Mouse (Mus musculus) c-Kit-positive CD71-negative TER-119-negative erythroid progenitor cells, embryonic 14.5 days (primary cell): ENCODE data around the gene Papss2.

ENCODE experiments used
- DNase-seq: peaks from one replicate; pipeline ENCODE4 v3.0.0-alpha.2; 2013; ENCODE audit warnings: low read depth

The Papss2 gene

GRCm38 (mm10) chr19:32711761-32712541 is 116.4 kb downstream of the Papss2 start:
- DNase-seq: peak; percentile 73

- DNase-seq: peak; percentile 81
Measured at GRCm38 (mm10) chr19:32712588-32713042, 117.0 kb downstream of the Papss2 start.

- no peak for DNase-seq
Measured at GRCm38 (mm10) chr19:32713471-32713870, 117.9 kb downstream of the Papss2 start.

- peak; percentile 44 for DNase-seq
Measured at GRCm38 (mm10) chr19:32715201-32715600, 119.6 kb downstream of the Papss2 start.

- no peak for DNase-seq
Measured at GRCm38 (mm10) chr19:32715681-32716080, 120.1 kb downstream of the Papss2 start.
